9 mouse cellular contexts compared by ENCODE assay signal in genomic region chr7:76941531-76941930, GRCm38 (mm10).
DNase-seq lines count a peak whose midpoint lies in the region; ATAC-seq and TF ChIP-seq lines count a peak whose summit lies in the region.
"Had no signal": no experiment of that assay in that cellular context is flagged by ENCODE, and none has a peak within 500 bp of the region (broad histone marks: within the 10 kb centered on the region; RNA-seq: fewer than 3 reads in every experiment).

No protein-coding gene starts in this region.

- no peak for TF ChIP-seq POLR2A in heart, adult 2 months (IDR thresholded peaks at IDR 0.05; ENCODE audit: insufficient read depth, low read depth, low read length)
- TF ChIP-seq POLR2A in testis, adult 2 months (IDR thresholded peaks at IDR 0.05; ENCODE audit: control insufficient read depth, low read depth, low read length) = no peak

- H3K27me3 ChIP-seq in heart, adult 2 months (ENCODE audit: control insufficient read depth, insufficient read depth, low read length) = no peaks in the 10 kb centered on the region
- H3K27me3 ChIP-seq in heart, embryonic 10.5 days (ENCODE audit: insufficient read depth, poor library complexity, severe bottlenecking) = no peaks in the 10 kb centered on the region
- no peaks in the 10 kb centered on the region for H3K27me3 ChIP-seq in testis, adult 2 months (ENCODE audit: control insufficient read depth, insufficient read depth, low read length)
- no peaks in the 10 kb centered on the region for H3K27me3 ChIP-seq in midbrain, postnatal 0 days (ENCODE audit: insufficient read depth, low read length)

- H3K4me2 ChIP-seq in midbrain, postnatal 0 days (ENCODE audit: low read depth, low read length, poor library complexity, severe bottlenecking) = no peak overlapping the region

- no peak for ATAC-seq in midbrain, postnatal 0 days (ENCODE audit: low FRiP score)
- ATAC-seq in megakaryocyte, adult 5-6 weeks (ENCODE audit: poor library complexity, severe bottlenecking) = no peak

- peak; percentile 3 to 18 for DNase-seq in heart, adult 2 months
- DNase-seq in heart, embryonic 10.5 days (ENCODE audit: low spot score) = no peak
- DNase-seq in testis, postnatal 14 days (ENCODE audit: low spot score) = no peak
- DNase-seq in c-Kit-positive CD71-positive TER-119-positive erythroid progenitor cells, embryonic 14.5 days (ENCODE audit: low spot score) = peak; percentile 5
- DNase-seq in kidney, postnatal 14 days = peak; percentile 49
- peak; percentile 46 for DNase-seq in midbrain, postnatal 0 days (ENCODE audit: low spot score)

- H3K36me3 ChIP-seq in heart, adult 2 months (ENCODE audit: control insufficient read depth, insufficient read depth, low read length) = no peaks in the 10 kb centered on the region
- no peaks in the 10 kb centered on the region for H3K36me3 ChIP-seq in heart, embryonic 10.5 days
- H3K36me3 ChIP-seq in testis, adult 2 months (ENCODE audit: control insufficient read depth, insufficient read depth, low read length) = no peaks in the 10 kb centered on the region
- no peaks in the 10 kb centered on the region for H3K36me3 ChIP-seq in midbrain, postnatal 0 days (ENCODE audit: insufficient read depth, low read length)

- H3K9ac ChIP-seq in heart, adult 2 months (ENCODE audit: low read depth, low read length) = no peak overlapping the region
- no peak overlapping the region for H3K9ac ChIP-seq in midbrain, postnatal 0 days (replicated peaks; ENCODE audit: low read length, poor library complexity, severe bottlenecking)

- no peaks in the 10 kb centered on the region for H3K79me2 ChIP-seq in heart, adult 2 months (replicated peaks; ENCODE audit: control insufficient read depth, insufficient read depth, low read length)

- TF ChIP-seq CTCF in heart, adult 2 months (IDR thresholded peaks at IDR 0.05) = peak; percentile 83
- TF ChIP-seq CTCF in testis, adult 2 months (IDR thresholded peaks at IDR 0.05; ENCODE audit: control insufficient read depth, insufficient read depth, insufficient replicate concordance, low read depth, low read length) = peak; percentile 34; the same call in 1 of the 2 replicates
- TF ChIP-seq CTCF in midbrain, postnatal 0 days (IDR thresholded peaks at IDR 0.05) = peak; percentile 58

- H3K4me1 ChIP-seq in heart, adult 2 months (ENCODE audit: control insufficient read depth, insufficient read depth, low read length) = no peaks in the 10 kb centered on the region
- H3K4me1 ChIP-seq in heart, embryonic 10.5 days = no peaks in the 10 kb centered on the region
- H3K4me1 ChIP-seq in testis, adult 2 months (ENCODE audit: control insufficient read depth, insufficient read depth, low read length) = no peaks in the 10 kb centered on the region
- no peaks in the 10 kb centered on the region for H3K4me1 ChIP-seq in midbrain, postnatal 0 days (ENCODE audit: insufficient read depth, low read length)

- H3K4me3 ChIP-seq in heart, adult 2 months = no peak overlapping the region
- H3K4me3 ChIP-seq in heart, embryonic 10.5 days = no peak overlapping the region
- H3K4me3 ChIP-seq in testis, adult 2 months (ENCODE audit: control insufficient read depth, low read depth, low read length) = no peak overlapping the region
- no peak overlapping the region for H3K4me3 ChIP-seq in midbrain, postnatal 0 days (ENCODE audit: low read depth, low read length)
- H3K4me3 ChIP-seq: myocyte had no signal

- no peak overlapping the region for H3K27ac ChIP-seq in heart, adult 2 months
- H3K27ac ChIP-seq in heart, embryonic 10.5 days = no peak overlapping the region
- H3K27ac ChIP-seq in testis, adult 2 months (ENCODE audit: control insufficient read depth, insufficient read depth, low read depth, low read length) = no peak overlapping the region
- no peak overlapping the region for H3K27ac ChIP-seq in midbrain, postnatal 0 days (ENCODE audit: low read depth, low read length)

- intact Hi-C loops in heart, adult 2 months (cut with DNase I) = loop anchor here (1.0 to 2.0 kb wide), 2 partner anchors 548 to 1033 kb away; no protein-coding TSS in a partner anchor

- TF ChIP-seq EP300 in heart, adult 2 months (IDR thresholded peaks at IDR 0.05; ENCODE audit: insufficient read depth, low read depth, low read length) = no peak

- H3K9me3 ChIP-seq in heart, embryonic 10.5 days = no peaks in the 10 kb centered on the region
- no peaks in the 10 kb centered on the region for H3K9me3 ChIP-seq in midbrain, postnatal 0 days (ENCODE audit: low read length)

Comparison
In these comparisons a context has a peak if more than half of its experiments do, and no peak if none do; other contexts are left out.
1. DNase-seq: peak in heart, adult 2 months (2 of 2), c-Kit-positive CD71-positive TER-119-positive erythroid progenitor cells, embryonic 14.5 days (single experiment), kidney, postnatal 14 days (single experiment) and midbrain, postnatal 0 days (single experiment); none in heart, embryonic 10.5 days (single experiment) and testis, postnatal 14 days (single experiment).
2. Peak in every context shown above with its lines, with median percentiles within 50 percentile points of each other: CTCF ChIP-seq.